8 mouse cellular contexts compared by ENCODE assay signal in the genomic region with DNA sequence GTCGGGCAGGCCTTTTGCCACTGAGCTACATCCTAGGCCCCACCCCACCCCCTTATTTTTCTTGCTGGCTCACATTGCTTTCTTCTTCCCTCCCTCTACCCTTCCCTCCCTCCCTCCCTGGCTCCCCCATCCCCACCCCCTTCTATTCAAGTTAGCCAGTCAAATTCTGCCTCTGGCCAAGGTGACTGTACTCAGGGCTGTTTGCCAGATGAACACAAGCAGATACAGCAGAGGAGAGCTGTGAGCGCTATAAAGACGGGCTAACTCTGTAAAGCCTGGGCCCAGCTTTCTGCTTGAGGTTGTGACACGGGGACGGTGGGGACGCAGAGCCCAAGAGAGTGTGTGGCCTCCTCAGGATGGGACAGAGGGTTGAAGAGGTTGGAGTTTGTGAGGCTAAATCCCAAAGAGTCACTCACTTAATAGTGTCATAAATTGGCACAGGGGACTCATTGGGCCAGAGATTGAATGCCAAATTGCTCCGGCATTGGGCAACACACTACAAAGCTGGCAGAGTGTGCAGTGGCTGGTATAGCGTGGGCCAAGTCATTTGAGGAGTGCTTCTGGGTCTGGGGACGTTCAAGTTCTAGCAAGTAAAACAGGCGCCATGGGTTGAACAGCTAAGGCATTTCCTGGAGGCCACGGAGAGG.
DNase-seq lines count a peak whose midpoint lies in the region; ATAC-seq and TF ChIP-seq lines count a peak whose summit lies in the region.

No protein-coding gene starts in this region.

- H3K4me1 ChIP-seq in hindbrain, postnatal 0 days (ENCODE audit: insufficient read depth, low read length), result no peaks in the 10 kb centered on the region

- TF ChIP-seq CTCF in hindbrain, postnatal 0 days (IDR thresholded peaks at IDR 0.05; ENCODE audit: low read depth), result no peak

- ATAC-seq in hindbrain, postnatal 0 days, result peak; percentile 53; the same call in 1 of the 2 replicates

- H3K4me2 ChIP-seq in hindbrain, postnatal 0 days (ENCODE audit: low read depth, low read length), result no peak overlapping the region

- peak; percentile 52 for DNase-seq in ovary, adult 18-20 months (ENCODE audit: low spot score)
- no peak for DNase-seq in ovary, postnatal 10 days (ENCODE audit: low spot score)
- DNase-seq in fibroblast of lung, adult 2 months (ENCODE audit: low read depth), result peak; percentile 85
- peak; percentile 79 for DNase-seq in hindbrain, postnatal 0 days (ENCODE audit: low spot score)
- peak; percentile 42 for DNase-seq in ovary, postnatal 36 days (ENCODE audit: low spot score)
- no peak for DNase-seq in cerebellum, postnatal 36 days
- DNase-seq in testis, postnatal 14 days (ENCODE audit: low spot score), result no peak
- no peak for DNase-seq in layer of hippocampus, postnatal 25 days (ENCODE audit: extremely low spot score in 1 of 2, low spot score in 1 of 2)

- H3K36me3 ChIP-seq in hindbrain, postnatal 0 days (ENCODE audit: insufficient read depth, low read length), result no peaks in the 10 kb centered on the region

- 44% methylated on average over 11 of the region's 11 CpGs for WGBS in hindbrain, postnatal 0 days

- H3K4me3 ChIP-seq in hindbrain, postnatal 0 days (ENCODE audit: low read length), result no peak overlapping the region

- no peaks in the 10 kb centered on the region for H3K27me3 ChIP-seq in hindbrain, postnatal 0 days (ENCODE audit: insufficient read depth, low read length)

- no peaks in the 10 kb centered on the region for H3K9me3 ChIP-seq in hindbrain, postnatal 0 days (ENCODE audit: low read length)

- H3K27ac ChIP-seq in hindbrain, postnatal 0 days, result 0 out of 2 replicates have a peak overlapping the region, but pooled peaks have one; percentile 32

- no peak overlapping the region for H3K9ac ChIP-seq in hindbrain, postnatal 0 days (replicated peaks; ENCODE audit: low read length)

Comparison
In these comparisons a context has a peak if more than half of its experiments do, and no peak if none do; other contexts are left out.
1. DNase-seq: peak in ovary, adult 18-20 months (single experiment), fibroblast of lung, adult 2 months (single experiment), hindbrain, postnatal 0 days (single experiment) and ovary, postnatal 36 days (single experiment); none in ovary, postnatal 10 days (single experiment), cerebellum, postnatal 36 days (0 of 2), testis, postnatal 14 days (single experiment) and layer of hippocampus, postnatal 25 days (0 of 2).